Mouse (Mus musculus): ENCODE measurements around the gene Ccdc34.

DNA sequence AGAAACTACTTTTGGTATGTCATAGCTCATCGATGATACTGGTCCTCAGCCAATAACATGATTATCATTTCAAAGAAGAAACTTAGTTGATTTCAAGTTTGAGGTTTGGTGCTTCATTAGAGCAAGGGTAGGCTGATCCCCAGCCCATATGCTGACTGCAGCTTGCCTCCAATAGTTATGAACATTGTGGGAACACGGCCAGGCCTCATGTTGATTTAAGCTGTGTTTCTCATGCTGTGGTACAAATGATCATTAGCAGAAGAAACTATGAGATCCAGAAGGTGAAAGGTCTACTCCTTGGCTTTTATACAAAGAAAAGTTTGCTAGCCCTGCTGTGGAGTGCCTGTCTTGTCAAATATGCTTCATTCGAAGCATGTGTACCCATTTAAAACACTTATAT is 12.5 kb upstream of the Ccdc34 start:
- TF ChIP-seq POLR2A (IDR thresholded peaks at IDR 0.05; ENCODE audit: low read depth, low read length) (no peak), CTCF (conservative IDR thresholded peaks at IDR 0.05; ENCODE audit: insufficient read depth, insufficient read length, low read depth, low read length) (no peak)
